Mouse (Mus musculus): ENCODE measurements at regions not wholly inside any gene's neighbourhood (a gene's known extent, or its start where the extent isn't known, plus 50 kb on each side); places are given as distances from the start of the nearest gene placed in this dataset.

GRCm38 (mm10) chr14:61834291-61834936, 227.2 kb downstream of the Kcnrg start:
- no peak for DNase-seq

DNA sequence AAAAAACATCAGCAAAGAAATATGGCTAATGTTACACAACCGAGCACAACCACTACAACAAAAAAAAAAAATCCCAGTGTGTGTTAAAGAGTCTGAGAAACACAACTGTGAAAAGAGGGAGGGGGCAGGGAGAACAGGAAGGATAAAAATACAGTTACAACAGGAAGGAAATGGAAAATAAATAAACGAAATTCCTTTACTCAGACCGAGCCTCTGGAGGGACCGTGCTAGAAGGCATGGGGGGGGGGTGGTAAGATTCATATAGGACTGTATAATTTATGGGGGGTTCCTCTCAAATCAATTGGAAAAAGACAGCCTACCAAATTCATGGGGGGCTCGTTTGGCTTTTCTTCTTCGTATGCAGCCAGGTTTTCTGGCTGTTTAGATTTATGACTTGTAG, 228.5 kb downstream of the Kcnrg start:
- no peak for DNase-seq

- DNase-seq, result no peak
Observed at GRCm38 (mm10) chr14:61836231-61836630, 229.0 kb downstream of the Kcnrg start.

DNA sequence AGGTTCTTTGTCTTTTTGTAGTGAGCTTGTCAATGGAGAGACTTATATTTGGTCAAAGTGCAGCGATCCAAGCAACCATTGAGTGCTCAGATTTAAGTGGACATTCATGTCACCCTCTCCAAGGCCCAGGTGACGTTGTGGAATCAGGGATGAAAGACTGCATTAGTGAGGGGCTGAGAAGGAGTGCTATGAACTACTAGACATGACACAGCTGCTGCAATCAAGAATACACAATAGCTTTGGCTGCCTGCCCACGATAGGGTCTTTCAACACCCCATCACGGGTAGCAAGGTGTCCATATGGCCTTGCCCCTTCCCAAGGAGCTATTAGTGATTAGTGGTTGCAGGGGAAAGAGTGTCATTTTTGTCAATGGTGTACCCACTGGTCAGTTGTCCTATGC, 229.7 kb downstream of the Kcnrg start:
- DNase-seq, result no peak

GRCm38 (mm10) chr14:61837851-61838250, 230.6 kb downstream of the Kcnrg start:
- no peak for DNase-seq

DNA sequence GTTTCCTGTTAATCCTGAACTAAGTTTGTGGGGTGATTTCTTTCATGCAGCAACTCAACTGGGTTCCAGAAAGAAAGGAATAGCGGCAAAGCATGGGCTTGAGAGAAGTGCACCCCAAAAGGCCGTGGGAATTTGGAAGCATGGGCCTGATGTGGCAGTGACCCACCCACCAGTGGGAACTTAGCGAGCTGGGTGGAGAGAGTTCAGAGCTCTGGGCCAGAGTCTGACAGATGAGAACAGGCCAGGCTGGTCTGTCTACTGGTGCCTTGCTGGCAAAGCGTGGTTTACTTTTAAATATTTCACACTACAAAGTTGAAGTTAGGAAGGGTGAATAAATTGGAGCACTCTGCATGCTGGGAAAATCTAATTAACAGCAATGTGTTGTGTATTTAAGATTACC, 235.2 kb downstream of the Kcnrg start:
- DNase-seq, result no peak

DNA sequence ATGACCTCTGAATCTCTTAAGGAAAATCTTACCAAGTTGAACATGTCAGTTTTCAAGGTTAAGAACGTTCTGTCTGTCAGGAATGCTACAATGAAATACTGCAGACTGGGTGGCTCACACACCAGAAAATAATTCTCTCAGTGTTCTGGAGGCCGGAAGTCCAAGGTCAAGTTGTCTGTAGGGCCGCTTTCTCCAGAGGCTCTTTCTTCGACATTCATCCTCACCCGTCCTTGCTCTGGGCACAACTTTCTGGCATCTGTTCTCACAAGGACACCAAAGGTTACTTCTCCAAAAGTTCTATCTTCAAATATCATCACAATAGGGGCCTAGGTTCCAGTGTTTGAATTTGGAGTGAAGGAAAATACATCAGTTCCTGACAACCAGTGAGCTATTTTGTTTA, 239.2 kb downstream of the Kcnrg start:
- no peak for DNase-seq

- DNase-seq, result no peak
Observed at GRCm38 (mm10) chr14:61850244-61850643, 243.0 kb downstream of the Kcnrg start.

DNA sequence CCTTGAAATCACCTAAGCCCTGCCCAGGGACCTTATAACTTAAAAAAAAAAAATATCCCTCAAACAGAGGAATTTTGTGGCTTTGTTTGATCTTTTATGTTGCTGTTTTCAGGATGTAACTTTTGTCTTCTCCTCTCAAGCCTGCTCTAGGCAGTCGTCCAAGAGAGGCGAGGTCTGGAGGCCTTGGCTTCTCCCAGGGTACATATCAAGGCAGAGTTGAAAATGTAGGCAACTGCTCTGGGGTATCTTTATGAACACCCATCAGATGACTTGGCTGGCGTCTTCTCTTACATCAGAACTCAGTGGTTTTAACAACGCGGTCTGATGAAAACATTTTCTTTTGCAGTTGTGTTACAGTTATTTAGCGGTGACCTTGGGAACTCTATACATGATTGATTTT, 250.4 kb downstream of the Kcnrg start:
- no peak for DNase-seq

DNA sequence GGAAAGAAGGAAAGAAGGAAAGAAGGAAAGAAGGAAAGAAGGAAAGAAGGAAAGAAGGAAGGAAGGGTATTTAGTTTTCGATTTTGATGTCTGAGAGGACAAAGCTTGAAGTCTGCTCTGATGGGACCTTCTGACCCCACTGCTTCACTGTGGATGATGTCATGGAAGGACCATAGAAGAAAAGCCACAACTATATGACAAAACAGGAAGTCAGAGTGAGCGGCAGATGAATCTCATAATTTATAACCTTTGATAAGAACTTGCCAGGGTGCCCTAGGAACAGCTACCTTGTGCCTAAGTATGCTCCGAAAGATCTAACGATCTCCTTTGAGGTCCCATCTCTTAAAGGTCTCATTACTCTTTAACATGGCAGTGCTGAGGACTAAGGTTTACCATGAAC, 253.4 kb downstream of the Kcnrg start:
- no peak for DNase-seq

- DNase-seq, result no peak
Observed at GRCm38 (mm10) chr14:61861357-61861958, 254.2 kb downstream of the Kcnrg start.

DNA sequence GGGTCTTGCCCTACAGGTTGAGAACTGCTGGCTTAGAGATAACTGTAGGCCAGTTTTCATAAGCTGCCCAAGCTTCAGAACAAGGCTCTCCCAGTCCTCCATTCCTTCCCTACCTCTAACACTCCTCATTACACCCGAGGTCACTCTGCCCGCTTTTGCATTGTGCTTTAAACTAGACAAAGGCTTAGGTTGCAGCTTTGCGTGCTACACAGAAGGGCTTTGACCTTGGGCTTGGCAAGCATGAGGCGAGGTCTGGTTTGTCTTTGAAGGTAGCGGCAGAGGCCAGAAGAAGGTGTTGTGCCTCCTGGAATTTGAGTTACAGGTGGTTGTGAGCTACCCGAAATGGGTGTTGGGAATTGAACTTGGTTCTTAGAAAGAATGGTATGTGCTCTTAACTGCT, 255.7 kb downstream of the Kcnrg start:
- no peak for DNase-seq

- DNase-seq, result no peak
Observed at GRCm38 (mm10) chr14:61863475-61863874, 256.2 kb downstream of the Kcnrg start.

- no peak for DNase-seq
Observed at GRCm38 (mm10) chr14:61866532-61867268, 259.4 kb downstream of the Kcnrg start.

GRCm38 (mm10) chr14:61874206-61874605, 266.9 kb downstream of the Kcnrg start:
- no peak for DNase-seq

DNA sequence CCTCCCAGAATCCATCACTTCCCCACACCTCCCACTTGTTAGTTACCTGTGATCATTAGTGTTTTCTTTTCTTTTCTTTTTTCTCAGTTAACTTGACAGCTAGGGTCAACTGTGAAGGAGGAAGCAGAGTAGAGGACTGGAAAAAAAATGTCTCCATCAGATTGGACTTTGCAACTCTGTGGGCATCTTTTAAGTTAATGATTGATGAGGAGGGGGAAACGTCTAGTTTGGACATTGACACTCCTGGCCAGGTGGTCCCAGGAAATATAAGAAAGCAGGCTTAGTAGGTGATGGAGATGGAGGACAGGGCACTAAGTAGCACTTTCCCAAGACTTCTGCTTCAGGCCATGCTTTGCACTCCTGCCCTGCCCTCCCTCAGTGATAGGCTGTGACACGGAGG, 272.2 kb downstream of the Kcnrg start:
- DNase-seq, result no peak

GRCm38 (mm10) chr14:61880514-61881259, 273.4 kb downstream of the Kcnrg start:
- no peak for DNase-seq

- DNase-seq, result no peak
Observed at GRCm38 (mm10) chr14:61885241-61886015, 278.2 kb downstream of the Kcnrg start.

- DNase-seq, result no peak
Observed at GRCm38 (mm10) chr14:61889626-61890025, 282.4 kb downstream of the Kcnrg start.

- DNase-seq, result no peak
Observed at GRCm38 (mm10) chr14:61893786-61894185, 286.5 kb downstream of the Kcnrg start.

DNA sequence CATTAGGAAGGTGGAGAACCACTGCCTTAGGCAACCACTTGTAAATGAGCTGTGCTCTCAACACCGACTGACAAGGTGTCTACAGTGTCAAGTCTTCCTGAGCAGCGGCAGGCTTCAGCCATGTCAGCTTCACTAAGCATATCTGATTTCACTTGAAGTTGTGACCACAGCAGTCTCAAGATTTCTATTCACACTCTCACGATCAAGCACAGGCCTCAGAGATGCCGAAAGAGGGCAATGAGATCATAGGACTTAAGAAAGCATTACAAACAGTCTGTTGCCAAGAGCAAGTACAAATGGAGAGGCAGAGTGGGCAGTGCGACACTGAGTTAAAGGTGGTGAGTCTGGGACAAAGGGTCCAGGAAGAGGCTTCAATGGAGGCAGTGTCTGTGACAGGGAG, 289.6 kb downstream of the Kcnrg start:
- no peak for DNase-seq

- no peak for DNase-seq
Observed at GRCm38 (mm10) chr14:61898664-61899063, 291.4 kb downstream of the Kcnrg start.

Measured in cerebellum, postnatal 25 days (tissue).